Mouse (Mus musculus) MEL (cell line): ENCODE results near the gene 6030445D17Rik. TPM values are rescaled to one million over a fixed set of nuclear protein-coding genes. Genes with fewer than 3 reads are reported as not detected.
A peak's percentile ranks its signal among the peaks of the same experiment; 100 is the strongest.

Source experiments
- DNase-seq: peaks from one replicate; pipeline ENCODE4 v3.0.0; 2011; ENCODE audit warnings: low read depth, low spot score
- H3K27ac ChIP-seq: 2 replicates; pipeline ENCODE4 v1.5.1; 2012; ENCODE audit warnings: low read depth, mild to moderate bottlenecking, control low read depth, low read length, moderate library complexity; ENCODE audit not compliant: control insufficient read depth
- H3K27me3 ChIP-seq, 2 experiments: fragments of 150-350 bp in 1 of 2; sonication (generic) in 1 of 2; 2 replicates each; pipeline ENCODE4 v1.6.1; 2012; ENCODE audit warnings: low read length in 2 of 2, mild to moderate bottlenecking in 2 of 2, improper control_type of control experiment in 1 of 2, moderate library complexity in 1 of 2; ENCODE audit not compliant: insufficient read depth in 2 of 2, control insufficient read depth in 1 of 2
- H3K36me3 ChIP-seq, 2 experiments: 2 replicates each; pipeline ENCODE4 v1.6.1; 2012 to 2014; ENCODE audit warnings: low read length in 2 of 2, improper control_type of control experiment in 1 of 2, inconsistent platforms in 1 of 2, mild to moderate bottlenecking in 1 of 2; ENCODE audit not compliant: insufficient read depth in 2 of 2, control insufficient read depth in 1 of 2
- H3K4me1 ChIP-seq, 2 experiments: fragments of 150-350 bp in 1 of 2; sonication (generic) in 1 of 2; 2 replicates each; pipeline ENCODE4 v1.6.1; 2012; ENCODE audit warnings: low read length in 2 of 2, improper control_type of control experiment in 1 of 2, mild to moderate bottlenecking in 1 of 2; ENCODE audit not compliant: insufficient read depth in 2 of 2, control insufficient read depth in 1 of 2
- H3K4me3 ChIP-seq, 2 experiments: fragments of 150-350 bp in 1 of 2; sonication (generic) in 1 of 2; 2 replicates each; pipeline ENCODE4 v1.5.1; 2012; ENCODE audit warnings: low read depth in 2 of 2, low read length in 2 of 2, mild to moderate bottlenecking in 2 of 2, moderate library complexity in 2 of 2, control low read depth in 1 of 2, improper control_type of control experiment in 1 of 2; ENCODE audit not compliant: control insufficient read depth in 1 of 2, insufficient read depth in 1 of 2
- H3K79me2 ChIP-seq: 2 replicates; pipeline ENCODE4 v1.6.1; 2012; ENCODE audit warnings: mild to moderate bottlenecking, low read length, moderate library complexity; ENCODE audit not compliant: control insufficient read depth, poor library complexity, insufficient read depth
- H3K9ac ChIP-seq: 2 replicates; pipeline ENCODE4 v1.6.1; 2012; ENCODE audit warnings: low read depth, mild to moderate bottlenecking, control low read depth, low read length, moderate library complexity; ENCODE audit not compliant: control insufficient read depth, poor library complexity, severe bottlenecking
- H3K9me3 ChIP-seq: fragments of 150-350 bp; sonication (generic); replicated peaks from 2 replicates; pipeline ENCODE4 v1.6.1; 2012; ENCODE audit warnings: mild to moderate bottlenecking, low read length, improper control_type of control experiment, moderate library complexity; ENCODE audit not compliant: insufficient read depth
- CHD1 ChIP-seq: IDR thresholded peaks from 2 replicates; pipeline ENCODE4 v1.6.1; 2012; ENCODE audit warnings: low read depth, mild to moderate bottlenecking, inconsistent platforms, low read length, improper control_type of control experiment
- CHD2 ChIP-seq: IDR thresholded peaks from 2 replicates; pipeline ENCODE4 v1.6.1; 2011; ENCODE audit warnings: low read length, improper control_type of control experiment
- CTCF ChIP-seq, 3 experiments: IDR thresholded peaks in 2 of 3; conservative IDR thresholded peaks in 1 of 3; 2 replicates each; pipeline ENCODE4 v1.5.1; 2011 to 2012; ENCODE audit warnings: low read length in 3 of 3, low read depth in 2 of 3, mild to moderate bottlenecking in 2 of 3, improper control_type of control experiment in 1 of 3, inconsistent platforms in 1 of 3, mixed read lengths in 1 of 3, moderate library complexity in 1 of 3; ENCODE audit not compliant: control insufficient read depth in 1 of 3, insufficient read depth in 1 of 3, poor library complexity in 1 of 3, severe bottlenecking in 1 of 3
- E2F4 ChIP-seq: IDR thresholded peaks from 2 replicates; pipeline ENCODE4 v1.6.1; 2011; ENCODE audit warnings: low read depth, low read length, improper control_type of control experiment, borderline replicate concordance
- ELF1 ChIP-seq: IDR thresholded peaks from 2 replicates; pipeline ENCODE4 v1.6.1; 2014; ENCODE audit warnings: low read depth, mild to moderate bottlenecking, inconsistent platforms, low read length, improper control_type of control experiment, moderate library complexity
- ETS1 ChIP-seq: IDR thresholded peaks from 2 replicates; pipeline ENCODE4 v1.6.1; 2012; ENCODE audit warnings: low read depth, mild to moderate bottlenecking, inconsistent platforms, low read length, improper control_type of control experiment, moderate library complexity
- GABPA ChIP-seq: IDR thresholded peaks from 2 replicates; pipeline ENCODE4 v1.6.1; 2012; ENCODE audit warnings: low read depth, mild to moderate bottlenecking, inconsistent platforms, low read length, improper control_type of control experiment, moderate library complexity
- HCFC1 ChIP-seq: IDR thresholded peaks from 2 replicates; pipeline ENCODE4 v1.6.1; 2012; ENCODE audit warnings: low read depth, mild to moderate bottlenecking, inconsistent platforms, low read length, improper control_type of control experiment, moderate library complexity
- JUND ChIP-seq: IDR thresholded peaks from 2 replicates; pipeline ENCODE4 v1.6.1; 2011; ENCODE audit warnings: low read depth, mild to moderate bottlenecking, improper control_type of control experiment, low read length
- MAFK ChIP-seq: IDR thresholded peaks from 2 replicates; pipeline ENCODE4 v1.6.1; 2011; ENCODE audit warnings: low read depth, mild to moderate bottlenecking, low read length, improper control_type of control experiment, borderline replicate concordance
- MAZ ChIP-seq: IDR thresholded peaks from 2 replicates; pipeline ENCODE4 v1.6.1; 2012; ENCODE audit warnings: low read depth, mild to moderate bottlenecking, inconsistent platforms, low read length, improper control_type of control experiment
- MYB ChIP-seq: IDR thresholded peaks from 2 replicates; pipeline ENCODE4 v1.6.1; 2011; ENCODE audit warnings: mild to moderate bottlenecking, low read depth, low read length, improper control_type of control experiment
- NELFE ChIP-seq: IDR thresholded peaks from 2 replicates; pipeline ENCODE4 v1.6.1; 2011; ENCODE audit warnings: low read depth, low read length, improper control_type of control experiment
- NRF1 ChIP-seq: IDR thresholded peaks from 2 replicates; pipeline ENCODE4 v1.6.1; 2014; ENCODE audit warnings: low read depth, mild to moderate bottlenecking, inconsistent platforms, low read length, improper control_type of control experiment, moderate library complexity; ENCODE audit not compliant: poor library complexity, insufficient read depth, severe bottlenecking
- POLR2AphosphoS2 ChIP-seq: IDR thresholded peaks from 2 replicates; pipeline ENCODE4 v1.6.1; 2011; ENCODE audit warnings: low read length, improper control_type of control experiment
- RAD21 ChIP-seq: IDR thresholded peaks from 2 replicates; pipeline ENCODE4 v1.6.1; 2011; ENCODE audit warnings: mild to moderate bottlenecking, low read depth, low read length, improper control_type of control experiment
- RCOR1 ChIP-seq: IDR thresholded peaks from 2 replicates; pipeline ENCODE4 v1.6.1; 2012; ENCODE audit warnings: low read depth, mild to moderate bottlenecking, inconsistent platforms, low read length, improper control_type of control experiment
- SMC3 ChIP-seq: IDR thresholded peaks from 2 replicates; pipeline ENCODE4 v1.6.1; 2011; ENCODE audit warnings: low read depth, low read length, improper control_type of control experiment
- TAL1 ChIP-seq: IDR thresholded peaks from 2 replicates; pipeline ENCODE4 v1.6.1; 2012; ENCODE audit warnings: mild to moderate bottlenecking, inconsistent platforms, low read length, moderate library complexity, mixed read lengths
- USF1 ChIP-seq: IDR thresholded peaks from 2 replicates; pipeline ENCODE4 v1.6.1; 2014; ENCODE audit warnings: low read depth, mild to moderate bottlenecking, inconsistent platforms, low read length, improper control_type of control experiment, moderate library complexity
- ZKSCAN1 ChIP-seq: IDR thresholded peaks from 2 replicates; pipeline ENCODE4 v1.6.1; 2012; ENCODE audit warnings: low read depth, mild to moderate bottlenecking, inconsistent platforms, low read length, improper control_type of control experiment, moderate library complexity
- ZNF384 ChIP-seq: IDR thresholded peaks from 2 replicates; pipeline ENCODE4 v1.6.1; 2012; ENCODE audit warnings: low read depth, mild to moderate bottlenecking, inconsistent platforms, low read length, improper control_type of control experiment
- polyA plus RNA-seq, 2 experiments: library from polyadenylated mRNA; stranded (reverse) in 1 of 2; unstranded in 1 of 2; fragments of >175 nt in 1 of 2; fragments of >200 nt in 1 of 2; gene quantifications; 2 replicates each; pipeline versions ENCODE4 v1.2.1 to v1.2.4; 2012; ENCODE audit warnings: low replicate concordance in 2 of 2, low read depth in 1 of 2; ENCODE audit not compliant: insufficient read length in 2 of 2, insufficient read depth in 1 of 2, missing spikeins in 1 of 2
- total RNA-seq: library from RNA; depleted of rRNA; stranded (reverse); fragments of 300-350 nt; gene quantifications from 2 replicates; pipeline ENCODE4 v1.2.3, GENCODE M21; 2012

6030445D17Rik gene
- total and polyA plus RNA-seq, 3 experiments, result 0.46 to 0.77 TPM; not detected in 1

- Histone ChIP-seq H3K79me2 (peaks cover 7% of the 10 kb centered on the region; the same call in 1 of the 2 replicates), H3K4me1 (no peaks in the 10 kb centered on the region), H3K4me3 (no peak overlapping the region), H3K9me3 (no peaks in the 10 kb centered on the region), H3K36me3 (peaks cover 0 to 4% of the 10 kb centered on the region in 2 experiments; a peak in 2 of 4 replicates), H3K27ac (no peak overlapping the region), H3K9ac (no peak overlapping the region), H3K27me3 (no peaks in the 10 kb centered on the region)
- DNase-seq, result no peak
- no peak for TF ChIP-seq ELF1
- peak; percentile 84 for TF ChIP-seq ZKSCAN1
Measured at GRCm38 (mm10) chr4:136476692-136477091, 14.6 kb downstream of the 6030445D17Rik start.

- H3K4me1 ChIP-seq, result peaks cover 0 to 3% of the 10 kb centered on the region in 2 experiments; a peak in 2 of 4 replicates
- TF ChIP-seq JUND (no peak), MYB (no peak), CHD1 (no peak), CHD2 (no peak), NELFE (no peak), POLR2AphosphoS2 (no peak), RCOR1 (no peak), GABPA (no peak), NRF1 (no peak), ZNF384 (no peak), RAD21 (no peak)
- no peaks in the 10 kb centered on the region for H3K79me2 ChIP-seq
- DNase-seq, result no peak
- no peaks in the 10 kb centered on the region for H3K27me3 ChIP-seq
- H3K36me3 ChIP-seq, result no peaks in the 10 kb centered on the region
- H3K4me3 ChIP-seq, result no peak overlapping the region
- no peak overlapping the region for H3K9ac ChIP-seq
- no peak overlapping the region for H3K27ac ChIP-seq
- H3K9me3 ChIP-seq, result no peaks in the 10 kb centered on the region
Measured at GRCm38 (mm10) chr4:136486549-136486948, 24.5 kb downstream of the 6030445D17Rik start.

GRCm38 (mm10) chr4:136495993-136496392 lies 33.9 kb downstream of the 6030445D17Rik start:
- Histone ChIP-seq H3K27me3 (no peaks in the 10 kb centered on the region), H3K4me3 (no peak overlapping the region), H3K9me3 (no peaks in the 10 kb centered on the region), H3K4me1 (no peaks in the 10 kb centered on the region; a peak in 1 of 4 replicates), H3K27ac (no peak overlapping the region), H3K79me2 (peaks cover 1% of the 10 kb centered on the region), H3K36me3 (peaks cover 0 to 5% of the 10 kb centered on the region in 2 experiments; a peak in 2 of 4 replicates), H3K9ac (no peak overlapping the region)
- DNase-seq, result no peak
- no peak for TF ChIP-seq MYB
- no peak for TF ChIP-seq E2F4
- TF ChIP-seq MAFK, result no peak
- TF ChIP-seq ETS1, result no peak
- TF ChIP-seq MAZ, result no peak
- no peak for TF ChIP-seq JUND
- no peak for TF ChIP-seq CTCF (IDR thresholded peaks at IDR 0.05 in 2 of 3, conservative IDR thresholded peaks at IDR 0.05 in 1 of 3; ENCODE audit: control insufficient read depth in 1 of 3, insufficient read depth in 1 of 3, low read depth in 2 of 3, low read length in 3 of 3, poor library complexity in 1 of 3, severe bottlenecking in 1 of 3)
- no peak for TF ChIP-seq ZNF384
- TF ChIP-seq SMC3, result no peak
- no peak for TF ChIP-seq ZKSCAN1
- no peak for TF ChIP-seq USF1
- TF ChIP-seq HCFC1, result no peak
- TF ChIP-seq TAL1, result no peak
